Mouse (Mus musculus) CH12.LX (cell line): Measurements from ENCODE around the gene Tk2.

Experiments
- CHD2 ChIP-seq: IDR thresholded peaks from 2 replicates; pipeline ENCODE4 v1.6.1; 2011; ENCODE audit warnings: low read length, improper control_type of control experiment
- CTCF ChIP-seq, 2 experiments: IDR thresholded peaks in 1 of 2; conservative IDR thresholded peaks in 1 of 2; 2 replicates each; pipeline ENCODE4 v1.5.1; 2011 to 2012; ENCODE audit warnings: low read depth in 2 of 2, low read length in 2 of 2, improper control_type of control experiment in 1 of 2, inconsistent platforms in 1 of 2, mild to moderate bottlenecking in 1 of 2, moderate library complexity in 1 of 2
- EP300 ChIP-seq: IDR thresholded peaks from 2 replicates; pipeline ENCODE4 v1.6.1; 2011; ENCODE audit warnings: low read length, improper control_type of control experiment
- ETS1 ChIP-seq: conservative IDR thresholded peaks from 2 replicates; pipeline ENCODE4 v1.6.1; 2012; ENCODE audit warnings: low read depth, mild to moderate bottlenecking, inconsistent platforms, low read length, improper control_type of control experiment, moderate library complexity
- GABPA ChIP-seq: IDR thresholded peaks from 2 replicates; pipeline ENCODE4 v1.6.1; 2012; ENCODE audit warnings: low read depth, low read length, improper control_type of control experiment, inconsistent platforms; ENCODE audit not compliant: insufficient replicate concordance
- KAT2A ChIP-seq: IDR thresholded peaks from 2 replicates; pipeline ENCODE4 v1.6.1; 2012; ENCODE audit warnings: low read length, improper control_type of control experiment, inconsistent platforms; ENCODE audit not compliant: insufficient replicate concordance
- MAFK ChIP-seq: IDR thresholded peaks from 2 replicates; pipeline ENCODE4 v1.6.1; 2011; ENCODE audit warnings: low read length, improper control_type of control experiment; ENCODE audit not compliant: insufficient replicate concordance
- MXI1 ChIP-seq: IDR thresholded peaks from 2 replicates; pipeline ENCODE4 v1.6.1; 2011; ENCODE audit warnings: mild to moderate bottlenecking, low read depth, low read length, improper control_type of control experiment
- MYC ChIP-seq: IDR thresholded peaks from 2 replicates; pipeline ENCODE4 v1.6.1; 2011; ENCODE audit warnings: low read depth, mild to moderate bottlenecking, improper control_type of control experiment, low read length
- POLR2A ChIP-seq: IDR thresholded peaks from 2 replicates; pipeline ENCODE4 v1.6.1; 2011; ENCODE audit warnings: low read depth, mild to moderate bottlenecking, improper control_type of control experiment, low read length
- SIN3A ChIP-seq: IDR thresholded peaks from 2 replicates; pipeline ENCODE4 v1.6.1; 2012; ENCODE audit warnings: low read length, improper control_type of control experiment, inconsistent platforms
- USF1 ChIP-seq: IDR thresholded peaks from 2 replicates; pipeline ENCODE4 v1.6.1; 2014; ENCODE audit warnings: low read depth, mild to moderate bottlenecking, inconsistent platforms, low read length, improper control_type of control experiment

GRCm38 (mm10) chr8:104251461-104251860, 3.1 kb upstream of the Tk2 start:
- TF ChIP-seq POLR2A (no peak), MYC (no peak), SIN3A (no peak), CTCF (conservative IDR thresholded peaks at IDR 0.05 in 1 of 2, IDR thresholded peaks at IDR 0.05 in 1 of 2; ENCODE audit: low read depth in 2 of 2, low read length in 2 of 2) (no peak), GABPA (no peak), KAT2A (no peak), EP300 (no peak), MXI1 (no peak), ETS1 (no peak), CHD2 (no peak), USF1 (no peak), MAFK (no peak)
